Mouse (Mus musculus): Measurements from ENCODE around the gene Tmem269. TPM values are rescaled to one million over a fixed set of nuclear protein-coding genes. Genes with fewer than 3 reads are reported as not detected.

Gene Tmem269
- total RNA-seq (2014; fragmentation: Nextera tagmentation) (not detected in 2 replicates), total RNA-seq (2017) (not detected in 2 replicates)

- ATAC-seq (replicated peaks; ENCODE audit: poor library complexity, severe bottlenecking) = peak; percentile 50
Observed at GRCm38 (mm10) chr4:119218169-119218568, at the start of gene Tmem269. Gene Tmem269 (minus strand): TSS chr4:119218217.

GRCm38 (mm10) chr4:119266606-119267005 is 48.6 kb upstream of the Tmem269 start:
- ATAC-seq (replicated peaks; ENCODE audit: poor library complexity, severe bottlenecking) = no peak

- ATAC-seq (replicated peaks; ENCODE audit: poor library complexity, severe bottlenecking) = no peak
Observed at GRCm38 (mm10) chr4:119263459-119263858, 45.4 kb upstream of the Tmem269 start.

GRCm38 (mm10) chr4:119262483-119262882 is 44.5 kb upstream of the Tmem269 start:
- no peak for ATAC-seq (replicated peaks; ENCODE audit: poor library complexity, severe bottlenecking)

GRCm38 (mm10) chr4:119261087-119261713 is 43.2 kb upstream of the Tmem269 start:
- no peak for ATAC-seq (replicated peaks; ENCODE audit: poor library complexity, severe bottlenecking)

GRCm38 (mm10) chr4:119259344-119260254 is 41.6 kb upstream of the Tmem269 start:
- no peak for ATAC-seq (replicated peaks; ENCODE audit: poor library complexity, severe bottlenecking)

GRCm38 (mm10) chr4:119257083-119257482 is 39.1 kb upstream of the Tmem269 start:
- ATAC-seq (replicated peaks; ENCODE audit: poor library complexity, severe bottlenecking) = no peak

GRCm38 (mm10) chr4:119255351-119255750 is 37.3 kb upstream of the Tmem269 start, which contains the start of gene Cldn19:
Gene Cldn19 (plus strand): TSS chr4:119255414.
- no peak for ATAC-seq (replicated peaks; ENCODE audit: poor library complexity, severe bottlenecking)

- no peak for ATAC-seq (replicated peaks; ENCODE audit: poor library complexity, severe bottlenecking)
Observed at GRCm38 (mm10) chr4:119254012-119254618, 36.1 kb upstream of the Tmem269 start.

- ATAC-seq (replicated peaks; ENCODE audit: poor library complexity, severe bottlenecking) = no peak
Observed at GRCm38 (mm10) chr4:119252025-119252808, 34.2 kb upstream of the Tmem269 start.

GRCm38 (mm10) chr4:119248407-119248965 is 30.5 kb upstream of the Tmem269 start:
- ATAC-seq (replicated peaks; ENCODE audit: poor library complexity, severe bottlenecking) = no peak

GRCm38 (mm10) chr4:119247462-119248235 is 29.6 kb upstream of the Tmem269 start:
- ATAC-seq (replicated peaks; ENCODE audit: poor library complexity, severe bottlenecking) = peak; percentile 80

GRCm38 (mm10) chr4:119246688-119247225 is 28.7 kb upstream of the Tmem269 start:
- no peak for ATAC-seq (replicated peaks; ENCODE audit: poor library complexity, severe bottlenecking)

- no peak for ATAC-seq (replicated peaks; ENCODE audit: poor library complexity, severe bottlenecking)
Observed at GRCm38 (mm10) chr4:119245961-119246360, 27.9 kb upstream of the Tmem269 start.

- ATAC-seq (replicated peaks; ENCODE audit: poor library complexity, severe bottlenecking) = no peak
Observed at GRCm38 (mm10) chr4:119245556-119245955, 27.5 kb upstream of the Tmem269 start.

GRCm38 (mm10) chr4:119244468-119245240 is 26.6 kb upstream of the Tmem269 start:
- ATAC-seq (replicated peaks; ENCODE audit: poor library complexity, severe bottlenecking) = no peak

GRCm38 (mm10) chr4:119242571-119242970 is 24.6 kb upstream of the Tmem269 start:
- no peak for ATAC-seq (replicated peaks; ENCODE audit: poor library complexity, severe bottlenecking)

- ATAC-seq (replicated peaks; ENCODE audit: poor library complexity, severe bottlenecking) = no peak
Observed at GRCm38 (mm10) chr4:119241664-119242063, 23.6 kb upstream of the Tmem269 start.

Measured in granulocyte monocyte progenitor cell, adult 5-6 weeks (primary cell).